Mouse (Mus musculus): ENCODE measurements around the gene Palmd.

Gene Palmd

GRCm38 (mm10) chr3:116968540-116968997 is at the start of gene Palmd:
Palmd (minus strand) TSS chr3:116968987.
- in situ Hi-C loops (cut with MboI, MseI) = no loop called here

GRCm38 (mm10) chr3:117010182-117010581 is 41.4 kb upstream of the Palmd start:
- in situ Hi-C loops (cut with MboI, MseI) = no loop called here

- in situ Hi-C loops (cut with MboI, MseI) = loop anchor here (5.0 kb wide), 1 partner anchor 50 kb away; no protein-coding TSS in a partner anchor
These were observed 38.6 kb upstream of the Palmd start for GRCm38 (mm10) chr3:117007340-117007739.

- in situ Hi-C loops (cut with MboI, MseI) = loop anchor here (5.0 kb wide), 1 partner anchor 51 kb away; no protein-coding TSS in a partner anchor
These were observed 37.8 kb upstream of the Palmd start for GRCm38 (mm10) chr3:117006636-117007035.

GRCm38 (mm10) chr3:117003379-117003778 is 34.6 kb upstream of the Palmd start:
- in situ Hi-C loops (cut with MboI, MseI) = no loop called here

GRCm38 (mm10) chr3:117001686-117002485 is 33.1 kb upstream of the Palmd start:
- in situ Hi-C loops (cut with MboI, MseI) = no loop called here

- in situ Hi-C loops (cut with MboI, MseI) = no loop called here
These were observed 24.2 kb upstream of the Palmd start for GRCm38 (mm10) chr3:116993011-116993410.

GRCm38 (mm10) chr3:116991180-116991579 is 22.4 kb upstream of the Palmd start:
- in situ Hi-C loops (cut with MboI, MseI) = no loop called here

- in situ Hi-C loops (cut with MboI, MseI) = no loop called here
These were observed 19.4 kb upstream of the Palmd start for GRCm38 (mm10) chr3:116988221-116988620.

- in situ Hi-C loops (cut with MboI, MseI) = no loop called here
These were observed 17.7 kb upstream of the Palmd start for GRCm38 (mm10) chr3:116986451-116986850.

GRCm38 (mm10) chr3:116985741-116986140 is 17.0 kb upstream of the Palmd start:
- in situ Hi-C loops (cut with MboI, MseI) = no loop called here

GRCm38 (mm10) chr3:116985042-116985455 is 16.3 kb upstream of the Palmd start:
- in situ Hi-C loops (cut with MboI, MseI) = no loop called here

- in situ Hi-C loops (cut with MboI, MseI) = no loop called here
These were observed 13.2 kb upstream of the Palmd start for GRCm38 (mm10) chr3:116981811-116982575.

GRCm38 (mm10) chr3:116969786-116970185 is 999 bp upstream of the Palmd start:
- in situ Hi-C loops (cut with MboI, MseI) = no loop called here

- in situ Hi-C loops (cut with MboI, MseI) = no loop called here
These were observed 216 bp upstream of the Palmd start for GRCm38 (mm10) chr3:116969003-116969402.

- in situ Hi-C loops (cut with MboI, MseI) = no loop called here
These were observed 820 bp downstream of the Palmd start, which contains the start of gene 4930455H04Rik for GRCm38 (mm10) chr3:116967967-116968366. 4930455H04Rik (plus strand) TSS chr3:116968267.

GRCm38 (mm10) chr3:116967436-116967835 is 1.4 kb downstream of the Palmd start:
- in situ Hi-C loops (cut with MboI, MseI) = no loop called here

GRCm38 (mm10) chr3:116966800-116967199 is 2.0 kb downstream of the Palmd start:
- in situ Hi-C loops (cut with MboI, MseI) = no loop called here

GRCm38 (mm10) chr3:116966225-116966624 is 2.6 kb downstream of the Palmd start:
- in situ Hi-C loops (cut with MboI, MseI) = no loop called here

- in situ Hi-C loops (cut with MboI, MseI) = no loop called here
These were observed 4.4 kb downstream of the Palmd start for GRCm38 (mm10) chr3:116964426-116964825.

- in situ Hi-C loops (cut with MboI, MseI) = no loop called here
These were observed 5.6 kb downstream of the Palmd start for GRCm38 (mm10) chr3:116963213-116963612.

GRCm38 (mm10) chr3:116961354-116962142 is 7.2 kb downstream of the Palmd start:
- in situ Hi-C loops (cut with MboI, MseI) = no loop called here
